Mouse (Mus musculus): ENCODE measurements around the gene Ferd3l. TPM values are rescaled to one million over a fixed set of nuclear protein-coding genes. Genes with fewer than 3 reads are reported as not detected.

Gene Ferd3l
- total RNA-seq (2021): not detected

DNA sequence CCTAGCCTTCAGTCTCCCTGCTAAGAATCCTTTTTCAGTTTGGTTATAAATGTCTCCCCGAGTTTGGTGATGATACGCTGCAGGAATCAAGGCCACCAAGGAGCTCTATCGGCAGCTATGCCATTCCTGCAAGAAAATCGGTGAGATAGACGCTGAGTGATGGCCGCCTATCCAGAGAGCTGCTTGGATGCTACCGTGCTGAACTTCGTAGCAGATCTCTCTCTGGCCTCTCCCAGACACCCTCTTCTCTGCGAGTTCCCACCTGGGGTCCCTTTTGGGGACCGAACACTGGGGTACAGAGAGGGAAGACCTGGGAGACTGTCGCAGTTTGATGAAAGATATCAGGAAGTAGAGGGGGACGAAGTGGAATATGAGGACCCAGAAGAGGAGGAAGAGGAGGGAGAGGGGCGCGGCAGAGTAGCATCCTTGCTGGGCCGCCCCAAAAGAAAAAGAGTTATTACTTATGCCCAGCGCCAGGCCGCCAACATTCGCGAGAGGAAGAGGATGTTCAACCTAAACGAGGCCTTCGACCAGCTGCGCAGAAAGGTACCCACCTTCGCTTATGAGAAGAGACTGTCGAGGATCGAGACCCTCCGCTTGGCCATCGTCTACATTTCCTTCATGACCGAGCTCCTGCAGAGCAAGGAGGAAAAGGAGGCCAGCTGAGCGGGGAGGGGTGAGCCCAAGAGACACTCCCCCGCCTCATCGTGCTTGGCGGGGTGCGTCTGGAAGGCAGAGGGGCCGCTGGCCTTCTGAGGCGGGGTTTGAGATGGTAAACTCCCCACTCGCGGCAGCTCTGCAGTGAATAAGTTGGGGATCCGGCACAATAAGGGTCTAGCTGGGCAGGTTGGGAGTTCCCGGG, at the start of gene Ferd3l:
Ferd3l (plus strand) TSS at position 95 of the 862 bp plus-strand sequence.
- no peak for DNase-seq

DNA sequence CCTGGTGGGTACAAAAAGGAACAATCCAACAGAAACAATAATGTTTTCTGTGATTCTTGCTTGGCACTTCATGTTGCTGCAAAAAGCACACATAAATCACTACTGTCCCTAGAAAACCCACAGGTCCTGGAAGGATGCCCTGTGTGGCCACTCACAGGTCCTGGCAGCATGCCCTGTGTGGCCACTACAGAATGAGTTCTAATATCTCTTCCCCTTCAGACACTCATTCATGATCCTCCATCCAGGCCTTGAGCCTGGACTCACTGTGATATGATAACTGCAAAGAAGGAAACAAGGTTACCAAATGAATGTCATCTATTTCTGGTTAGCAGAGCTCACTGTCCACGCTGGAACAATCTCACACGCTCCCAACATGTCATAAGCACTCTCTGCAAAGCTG, 34.3 kb upstream of the Ferd3l start:
- DNase-seq: no peak

DNA sequence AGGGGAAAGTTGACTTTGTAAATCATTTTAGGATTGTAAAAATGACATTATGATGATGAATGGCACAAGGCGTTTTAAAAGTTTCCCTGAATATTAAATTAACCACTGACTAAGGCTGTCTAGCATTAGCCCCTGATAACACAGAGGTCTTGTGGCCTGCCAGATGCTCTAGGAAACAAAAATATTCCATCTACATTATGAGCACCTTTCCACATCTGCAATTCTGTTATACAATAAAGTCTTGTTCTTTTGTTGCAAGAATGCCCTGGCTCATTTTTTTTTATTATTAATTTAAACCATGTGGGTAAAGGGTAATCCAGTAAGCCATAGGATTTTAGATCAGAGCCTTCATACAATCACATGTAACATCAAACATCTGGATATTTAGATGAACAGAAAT, 33.6 kb upstream of the Ferd3l start:
- DNase-seq: no peak

DNA sequence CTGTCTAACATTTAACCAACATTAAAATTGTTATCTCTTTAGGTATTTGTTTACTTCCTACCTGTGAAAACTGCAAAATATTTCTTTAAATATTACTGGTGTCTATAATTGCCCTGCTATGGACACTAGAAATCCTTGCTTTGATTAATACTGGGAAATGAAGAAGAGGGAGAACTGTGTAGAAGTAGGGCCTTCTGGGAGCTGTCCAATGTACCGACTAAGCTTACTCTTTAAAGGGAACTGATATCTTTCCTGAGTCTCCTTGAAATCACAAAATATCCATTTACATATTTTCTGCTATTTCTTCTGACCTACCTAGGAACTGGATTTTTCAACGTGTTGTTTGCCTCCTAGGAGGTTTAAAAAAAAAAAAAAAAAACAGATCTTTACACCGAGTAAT, 1.5 kb upstream of the Ferd3l start:
- DNase-seq: no peak

DNA sequence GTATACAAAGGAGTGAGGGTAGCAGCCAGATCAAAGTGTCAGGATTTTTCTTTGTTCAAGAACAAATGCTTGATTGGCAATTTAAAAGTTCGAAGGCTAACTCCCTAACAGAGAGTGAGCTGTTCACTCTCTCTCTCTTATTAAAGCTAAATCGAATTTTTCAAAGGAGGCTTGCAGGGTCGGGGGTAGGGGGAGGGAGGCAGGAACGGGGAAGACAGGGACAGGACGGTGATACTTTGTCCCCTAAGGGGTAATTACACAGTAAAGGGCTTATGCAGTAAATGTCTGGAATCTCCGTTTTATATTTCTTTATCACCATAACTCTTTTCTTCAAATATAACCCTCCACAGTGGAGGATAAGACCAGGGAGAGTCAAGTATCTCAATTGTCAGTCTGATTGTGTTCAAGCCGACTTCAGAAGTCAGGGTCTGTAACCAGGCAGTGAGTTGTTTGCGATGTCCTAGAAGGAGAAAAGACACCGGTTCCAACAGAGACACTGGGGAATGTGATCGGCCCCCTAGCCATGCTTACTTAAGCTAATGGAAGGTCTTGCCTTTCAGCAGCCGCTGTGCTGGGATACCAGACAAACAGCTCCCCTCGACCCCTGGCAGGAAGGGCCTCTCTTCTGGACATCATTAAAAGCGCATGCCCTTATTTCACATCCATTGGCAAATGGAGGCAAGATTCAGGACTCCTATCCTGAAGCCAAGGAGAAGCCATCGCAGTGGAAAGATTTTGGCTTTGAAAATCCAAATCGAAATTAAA, 709 bp upstream of the Ferd3l start:
- DNase-seq: no peak

DNA sequence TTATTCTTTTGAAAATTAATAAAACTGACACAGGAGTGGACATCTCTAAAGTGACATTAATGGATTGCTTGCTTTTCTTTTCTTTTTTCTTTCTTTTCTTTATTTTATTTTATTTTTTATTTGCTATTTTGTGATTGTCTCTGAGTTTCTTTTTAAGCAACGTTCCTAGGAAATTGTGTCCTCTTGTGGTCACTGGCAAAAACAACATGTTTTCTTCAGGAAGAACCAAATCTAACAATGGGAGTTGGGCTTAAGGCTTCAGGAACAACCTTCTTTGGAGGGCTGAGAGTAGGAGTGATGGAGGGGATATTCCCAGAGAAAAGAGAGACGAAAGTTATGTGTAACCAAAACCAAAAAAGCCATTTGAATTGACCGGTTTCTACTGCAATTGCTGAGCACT, 24.6 kb downstream of the Ferd3l start:
- DNase-seq: no peak

DNA sequence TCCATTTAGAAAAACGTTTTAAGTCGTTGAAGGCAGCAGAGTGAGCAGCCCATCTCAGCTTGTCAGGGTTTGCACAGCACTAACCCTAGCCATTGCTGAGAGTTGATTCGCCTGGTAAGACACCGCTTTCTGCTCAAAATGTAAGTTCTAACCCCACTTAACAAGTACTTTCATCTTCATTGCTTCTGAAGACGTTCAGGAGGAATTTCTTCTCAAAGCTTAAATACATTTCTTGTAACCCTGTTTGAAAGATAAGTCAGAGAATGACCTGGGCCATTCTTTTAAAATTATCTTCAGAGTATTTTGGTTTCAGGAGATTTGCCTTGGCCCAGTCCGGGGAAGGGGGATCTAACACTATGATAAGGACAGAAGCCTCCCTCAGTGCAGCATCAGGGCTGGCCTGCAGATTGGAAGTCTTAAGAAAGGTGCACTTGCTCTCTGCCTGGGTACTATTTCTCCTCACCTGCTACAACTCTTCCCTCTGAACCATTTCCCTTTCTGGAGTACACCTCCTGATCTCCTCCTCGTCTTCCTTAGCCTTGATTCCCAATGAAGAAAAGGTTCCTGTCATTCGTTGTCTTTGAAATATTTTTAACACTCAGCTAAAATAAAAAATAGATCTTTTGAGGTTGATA, 26.8 kb downstream of the Ferd3l start:
- DNase-seq: no peak

DNA sequence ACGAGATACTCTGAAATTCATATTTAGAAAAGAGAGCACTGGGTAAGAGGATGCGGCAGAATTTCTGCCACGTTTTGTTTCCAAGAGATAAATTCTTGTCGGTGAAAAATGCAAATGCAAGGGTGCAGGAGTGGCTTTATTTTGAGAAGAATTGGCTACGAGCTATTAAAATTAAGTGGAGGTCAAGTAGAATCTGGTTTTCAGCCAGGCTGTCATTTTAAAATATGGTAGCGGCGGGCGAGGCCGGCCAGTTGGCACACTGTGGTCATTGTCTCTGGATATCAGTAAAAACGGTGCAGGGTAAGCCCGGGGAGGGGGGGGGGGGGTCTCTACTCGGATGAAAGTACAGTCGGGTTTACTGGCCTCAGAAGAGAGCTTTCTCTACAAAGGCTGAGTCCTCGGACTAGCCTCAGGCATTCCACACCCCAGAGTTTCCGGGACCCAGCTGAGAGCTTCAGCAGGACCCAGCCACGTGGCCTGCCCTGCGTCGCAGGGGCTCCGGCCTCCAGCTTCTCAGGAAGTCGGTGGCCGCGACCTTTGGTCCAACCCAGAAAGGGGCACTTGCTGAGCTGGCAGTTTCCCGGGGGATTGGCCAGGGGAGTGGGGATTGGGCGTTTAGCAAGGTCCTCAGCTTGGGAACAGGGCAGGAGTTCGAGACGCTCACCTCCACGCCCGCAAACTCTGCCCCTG, 27.5 kb downstream of the Ferd3l start:
- no peak for DNase-seq

DNA sequence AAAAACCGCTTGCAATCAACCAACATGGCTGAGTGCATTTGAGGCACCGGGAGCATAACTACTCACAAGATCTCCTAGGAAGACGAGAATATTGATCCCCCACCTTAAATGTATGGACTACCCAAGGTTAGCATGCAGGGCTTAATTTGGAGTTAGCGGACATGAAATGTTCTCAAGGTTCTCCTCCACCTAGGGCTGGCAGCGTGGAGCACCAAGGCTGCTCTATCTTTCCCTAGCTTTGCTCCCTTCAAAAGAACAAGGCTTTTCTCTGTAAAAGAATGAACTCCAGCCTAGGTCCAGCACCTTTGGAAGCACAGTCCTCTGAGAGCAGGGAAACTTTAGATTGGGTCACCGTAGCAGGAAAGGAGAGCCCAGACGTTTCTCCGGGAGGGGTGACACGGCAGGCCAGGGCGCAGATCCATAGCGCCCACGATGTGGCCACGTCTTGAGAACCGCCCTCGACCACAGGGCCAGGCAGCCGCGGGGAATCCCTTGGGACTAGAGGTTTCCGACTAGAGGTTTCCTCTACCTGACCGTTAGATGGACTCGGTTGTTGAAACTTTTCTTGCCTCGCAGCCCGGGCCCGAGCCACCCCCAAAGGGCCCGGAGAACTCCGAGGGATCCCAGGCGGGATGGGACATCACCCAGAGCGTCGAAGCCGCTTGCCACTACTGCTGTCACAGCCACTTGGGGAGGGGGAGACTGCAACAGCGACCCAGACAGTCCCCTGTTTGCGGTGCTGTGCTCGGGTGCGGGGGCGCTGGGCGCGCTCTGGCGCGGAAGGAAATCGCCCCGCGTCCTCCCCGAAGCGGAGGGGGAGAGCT, 28.6 kb downstream of the Ferd3l start:
- DNase-seq: no peak

DNA sequence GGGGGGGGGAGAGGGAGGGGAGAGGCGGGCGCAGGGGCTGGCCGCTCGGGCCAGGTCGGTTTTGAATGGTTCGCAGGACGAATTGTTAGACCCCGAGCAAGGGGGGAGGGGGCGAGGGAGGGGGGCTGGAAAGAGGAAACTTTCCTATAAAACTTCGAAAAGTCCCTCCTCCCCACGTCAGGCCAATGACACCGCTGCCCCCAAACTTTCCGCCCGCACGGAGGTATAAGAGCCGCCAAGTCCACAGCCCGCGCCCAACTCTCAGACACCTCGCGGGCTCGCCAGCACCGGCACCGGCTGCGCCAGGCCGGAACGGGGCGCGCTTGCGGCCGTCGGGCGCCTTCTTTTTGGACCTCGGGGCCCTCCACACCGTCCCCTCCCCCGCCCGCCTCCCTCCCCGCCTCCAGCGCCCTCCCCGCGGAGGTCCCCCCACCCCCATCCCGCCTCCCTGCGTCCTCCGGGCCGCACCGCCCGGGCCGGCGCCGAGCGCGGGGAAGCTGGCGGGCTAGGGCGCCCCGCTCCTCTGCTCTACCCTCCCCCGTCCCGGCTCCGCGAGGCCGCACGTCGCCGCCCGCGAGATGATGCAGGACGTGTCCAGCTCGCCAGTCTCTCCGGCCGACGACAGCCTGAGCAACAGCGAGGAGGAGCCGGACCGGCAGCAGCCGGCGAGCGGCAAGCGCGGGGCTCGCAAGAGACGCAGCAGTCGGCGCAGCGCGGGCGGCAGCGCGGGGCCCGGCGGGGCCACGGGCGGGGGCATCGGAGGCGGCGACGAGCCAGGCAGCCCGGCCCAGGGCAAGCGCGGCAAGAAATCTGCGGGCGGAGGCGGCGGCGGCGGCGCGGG, 29.4 kb downstream of the Ferd3l start, which contains the start of gene Twist1:
Twist1 (plus strand) TSS at position 272 of the 841 bp plus-strand sequence.
- no peak for DNase-seq

DNA sequence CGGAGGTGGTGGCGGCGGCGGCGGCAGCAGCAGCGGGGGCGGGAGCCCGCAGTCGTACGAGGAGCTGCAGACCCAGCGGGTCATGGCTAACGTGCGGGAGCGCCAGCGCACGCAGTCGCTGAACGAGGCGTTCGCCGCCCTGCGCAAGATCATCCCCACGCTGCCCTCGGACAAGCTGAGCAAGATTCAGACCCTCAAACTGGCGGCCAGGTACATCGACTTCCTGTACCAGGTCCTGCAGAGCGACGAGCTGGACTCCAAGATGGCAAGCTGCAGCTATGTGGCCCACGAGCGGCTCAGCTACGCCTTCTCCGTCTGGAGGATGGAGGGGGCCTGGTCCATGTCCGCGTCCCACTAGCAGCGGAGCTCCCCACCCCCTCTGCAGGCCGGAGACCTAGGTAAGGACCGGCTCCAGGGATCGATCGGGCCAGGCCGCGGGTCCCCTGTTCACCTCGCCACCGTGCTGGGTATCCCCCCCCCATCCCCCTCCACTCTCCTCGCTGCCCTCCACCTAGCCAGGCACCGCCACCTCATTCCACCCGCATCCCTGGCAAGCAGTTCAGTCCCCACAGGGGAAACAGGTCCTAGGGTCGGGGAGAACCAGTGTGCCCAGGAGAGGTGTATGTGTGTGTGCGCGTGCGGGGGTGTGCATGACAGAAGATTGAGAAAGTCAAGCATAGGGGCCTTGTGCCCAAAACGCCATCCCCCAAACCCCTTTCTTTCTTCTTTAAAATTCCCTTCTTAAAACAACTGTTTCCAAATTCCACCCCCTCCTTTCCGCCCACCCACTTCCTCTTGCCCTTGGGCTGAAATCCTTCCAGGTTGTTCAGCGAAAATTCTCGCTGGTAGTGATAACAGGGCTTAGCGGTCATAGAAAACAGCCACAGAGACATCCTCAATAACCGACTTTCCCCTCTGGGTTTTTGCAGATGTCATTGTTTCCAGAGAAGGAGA, 30.3 kb downstream of the Ferd3l start:
- no peak for DNase-seq

DNA sequence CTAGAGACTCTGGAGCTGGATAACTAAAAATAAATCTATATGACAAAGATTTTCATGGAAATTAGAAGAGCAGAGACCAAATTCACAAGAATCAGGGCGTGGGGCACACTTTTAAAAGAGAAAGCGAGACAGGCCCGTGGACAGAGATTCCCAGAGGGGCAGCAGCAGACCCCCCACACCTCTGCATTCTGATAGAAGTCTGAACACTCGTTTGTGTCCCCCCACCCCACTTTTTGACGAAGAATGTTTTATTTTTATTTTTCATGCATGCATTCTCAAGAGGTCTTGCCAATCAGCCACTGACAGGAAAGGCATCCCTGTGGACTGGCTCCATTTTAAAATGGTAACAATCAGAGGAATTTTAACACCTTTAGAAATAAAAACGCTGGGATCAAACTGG, 31.0 kb downstream of the Ferd3l start:
- no peak for DNase-seq

DNA sequence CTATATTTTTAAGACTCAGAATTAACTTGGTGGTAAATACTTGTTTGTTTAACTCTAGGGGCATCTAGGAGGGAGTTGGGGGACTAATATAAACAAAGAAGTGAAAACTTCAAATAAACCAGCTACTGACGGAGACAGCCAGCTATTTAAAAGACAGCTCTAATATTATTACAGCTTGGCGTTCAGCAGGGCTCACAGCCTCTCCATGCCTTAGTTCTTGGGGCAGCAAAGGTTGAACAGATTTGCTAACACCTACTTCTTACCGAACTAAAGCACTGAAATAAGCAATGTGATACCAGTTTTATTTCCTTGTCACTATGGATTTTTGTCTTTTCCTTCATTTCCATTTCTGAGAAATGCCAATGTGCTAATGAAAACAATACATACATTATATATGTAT, 31.6 kb downstream of the Ferd3l start:
- no peak for DNase-seq

DNA sequence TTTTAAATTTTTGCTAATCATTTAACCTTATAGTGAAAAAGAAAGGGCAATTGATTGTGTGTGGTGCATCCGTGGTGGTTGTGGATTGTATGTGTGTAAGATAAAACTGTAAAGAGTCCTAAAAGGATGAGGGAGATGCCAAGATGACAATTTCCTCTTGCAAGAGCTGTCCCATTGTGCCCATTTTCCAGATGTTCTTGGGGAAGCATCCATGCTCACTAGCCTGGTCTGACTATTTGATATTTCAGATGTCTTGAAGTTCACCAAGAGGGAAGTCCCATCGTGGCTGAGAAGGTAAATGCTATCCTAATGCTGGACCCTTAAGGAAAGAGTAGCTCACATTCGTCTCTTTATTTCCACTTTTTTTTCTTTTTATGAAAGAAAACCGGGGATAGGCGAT, 32.8 kb downstream of the Ferd3l start:
- no peak for DNase-seq

DNA sequence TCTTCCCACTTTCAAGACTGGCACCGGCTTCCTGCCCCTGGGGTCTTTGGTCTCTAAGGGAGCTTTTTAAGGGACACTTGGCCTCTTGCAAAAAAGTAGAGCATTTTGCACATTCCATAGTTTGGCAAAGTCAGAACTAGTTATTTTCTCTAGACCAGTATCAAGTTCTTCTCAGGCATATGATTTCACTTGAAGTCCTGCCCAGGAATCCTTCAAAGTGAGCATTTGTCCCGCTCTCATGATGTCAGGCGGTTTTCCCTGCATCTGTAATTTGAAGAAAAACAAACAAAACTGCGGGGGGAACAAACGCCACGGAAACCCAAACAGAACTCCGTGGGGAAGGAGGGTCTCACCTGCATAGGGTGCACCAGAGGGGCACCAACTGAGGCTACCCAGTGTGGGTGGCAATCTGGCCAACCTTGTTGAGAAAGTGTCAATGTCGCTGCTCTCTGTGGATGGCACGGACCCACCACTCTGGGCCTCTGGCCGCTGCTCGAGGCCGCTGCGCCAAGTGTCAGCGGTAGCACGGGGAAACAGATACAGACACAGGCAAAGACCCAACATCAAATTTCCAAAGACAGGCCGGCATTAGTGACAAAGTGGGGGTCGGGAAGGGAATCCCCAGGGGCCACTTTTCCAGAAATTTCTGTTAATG, 34.0 kb downstream of the Ferd3l start:
- DNase-seq: no peak

DNA sequence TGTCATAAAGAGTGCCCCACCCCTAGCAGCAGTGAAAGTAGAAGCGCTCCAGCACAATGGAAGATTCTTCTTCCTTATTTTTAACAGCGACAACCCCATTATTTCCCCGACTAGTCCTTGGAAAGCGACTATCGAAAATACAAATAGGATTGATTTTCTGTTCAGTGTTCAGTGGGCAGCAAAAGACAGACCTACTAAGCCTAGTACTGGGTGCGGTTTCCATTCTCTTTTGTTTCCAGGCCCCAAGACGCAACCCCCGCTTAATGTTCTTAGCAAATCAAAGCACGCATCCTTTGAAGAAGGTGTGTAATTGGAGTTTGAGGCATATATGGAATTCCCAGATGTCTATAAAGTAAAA, 34.5 kb downstream of the Ferd3l start:
- no peak for DNase-seq

DNA sequence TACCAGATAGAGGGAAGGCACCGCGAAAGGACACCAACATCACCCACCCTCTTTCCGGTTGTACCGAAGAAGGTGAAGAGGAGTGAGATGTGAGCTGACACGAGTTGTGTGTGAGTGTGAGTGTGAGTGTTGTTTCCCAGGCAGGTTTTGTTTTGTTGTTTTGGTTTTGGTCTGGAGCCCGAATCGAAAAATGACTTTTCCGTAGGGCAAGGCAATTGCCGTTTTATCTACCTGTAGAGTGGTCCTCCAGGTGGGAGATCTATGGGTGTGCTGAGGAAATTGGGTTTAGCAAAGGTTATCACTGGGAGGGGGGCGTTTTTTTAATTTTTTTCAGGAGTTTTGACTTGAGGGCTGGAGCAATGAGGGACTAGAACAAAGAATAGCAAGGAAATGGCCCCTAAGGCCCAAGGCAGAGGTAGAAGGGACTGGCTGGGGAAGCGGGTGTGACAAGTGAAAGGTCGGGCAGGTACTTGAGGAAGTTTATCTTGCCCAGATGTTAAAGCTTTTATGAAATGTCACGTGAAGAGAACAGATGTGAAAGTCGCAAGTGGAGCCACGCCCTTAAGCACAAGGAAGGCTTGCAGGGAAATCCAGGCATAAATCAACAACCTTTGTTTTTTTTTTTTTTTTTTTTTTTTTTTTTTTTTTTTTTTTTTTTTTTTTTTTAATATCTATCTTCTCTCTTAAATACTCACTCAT, 35.6 kb downstream of the Ferd3l start:
- no peak for DNase-seq

DNA sequence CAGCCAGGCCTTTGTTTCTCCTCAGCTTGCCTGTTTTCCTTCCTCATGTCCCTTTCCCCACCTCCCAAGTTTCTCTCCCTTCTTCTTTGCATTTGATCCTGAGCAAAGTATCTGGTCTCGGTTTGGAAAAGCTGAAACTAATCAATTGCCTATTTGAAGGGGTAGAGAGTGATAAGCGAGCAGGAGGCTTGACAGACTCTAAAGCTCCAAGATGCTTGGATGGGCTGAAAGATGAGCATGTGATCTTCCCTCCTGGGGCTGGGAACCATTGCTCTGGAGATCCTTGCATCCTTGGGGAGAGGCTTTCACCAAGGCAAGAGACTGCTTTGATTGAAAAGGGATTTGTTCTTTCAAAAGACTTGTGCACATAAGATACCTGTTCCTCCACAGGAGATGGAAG, 36.2 kb downstream of the Ferd3l start:
- DNase-seq: no peak
